Mouse (Mus musculus): ENCODE measurements at regions not wholly inside any gene's neighbourhood (a gene's known extent, or its start where the extent isn't known, plus 50 kb on each side); places are given as distances from the start of the nearest gene placed in this dataset.
"Not testable (repeated sequence)": the region's sequence is repeated elsewhere in the genome, so short reads cannot be mapped to it uniquely, and the experiment has no call there.

- Histone ChIP-seq H3K9me3 (replicated peaks; ENCODE audit: control insufficient read depth, low read length) (no peaks in the 10 kb centered on the region), H3K36me3 (ENCODE audit: control insufficient read depth, insufficient read depth, low read length) (no peaks in the 10 kb centered on the region), H3K4me1 (ENCODE audit: control insufficient read depth, insufficient read depth, low read length) (no peaks in the 10 kb centered on the region), H3K4me2 (ENCODE audit: low read depth, low read length) (no peak overlapping the region), H3K9ac (ENCODE audit: low read length) (no peak overlapping the region), H3K4me3 (replicated peaks; ENCODE audit: low read length) (no peak overlapping the region), H3K27ac (ENCODE audit: low read length) (no peak overlapping the region), H3K27me3 (ENCODE audit: control insufficient read depth, insufficient read depth, low read length) (no peaks in the 10 kb centered on the region)
- no peak for ATAC-seq (ENCODE audit: insufficient read depth, low FRiP score)
- 73% methylated on average over 3 of the region's 3 CpGs for WGBS
Observed at GRCm38 (mm10) chr17:81256106-81256505, 185.5 kb upstream of the Gm11096 start.

DNA sequence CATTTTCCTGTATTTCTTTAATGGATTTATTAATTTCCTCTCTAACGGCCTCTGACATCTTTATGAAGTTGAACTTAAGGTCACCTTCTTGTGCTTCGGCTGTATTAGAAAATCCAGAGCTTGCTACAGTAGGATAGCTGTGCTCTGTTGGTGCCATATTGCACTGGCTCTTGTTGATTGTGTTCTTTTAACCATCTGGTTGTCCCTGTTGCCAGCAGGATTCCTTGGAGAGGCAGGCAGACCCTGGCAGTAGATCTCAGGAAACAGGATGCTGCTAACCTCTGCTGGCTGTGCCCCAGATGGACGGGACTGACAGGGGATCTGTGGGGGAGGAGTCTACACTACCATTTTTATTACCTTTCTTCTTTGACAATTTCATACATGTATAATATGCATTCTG is 185.9 kb upstream of the Thumpd2 start:
- Histone ChIP-seq H3K27ac (ENCODE audit: low read length) (no peak overlapping the region), H3K9ac (ENCODE audit: low read length) (no peak overlapping the region), H3K27me3 (ENCODE audit: control insufficient read depth, insufficient read depth, low read length) (no peaks in the 10 kb centered on the region), H3K9me3 (replicated peaks; ENCODE audit: control insufficient read depth, low read length) (no peaks in the 10 kb centered on the region), H3K36me3 (ENCODE audit: control insufficient read depth, insufficient read depth, low read length) (no peaks in the 10 kb centered on the region), H3K4me2 (ENCODE audit: low read depth, low read length) (no peak overlapping the region), H3K4me3 (replicated peaks; ENCODE audit: low read length) (no peak overlapping the region), H3K4me1 (ENCODE audit: control insufficient read depth, insufficient read depth, low read length) (no peaks in the 10 kb centered on the region)
- 54% methylated on average over 3 of the region's 3 CpGs for WGBS
- ATAC-seq (ENCODE audit: insufficient read depth, low FRiP score) = no peak

- no peak overlapping the region for H3K27ac ChIP-seq (ENCODE audit: low read length)
- no peak for ATAC-seq (ENCODE audit: insufficient read depth, low FRiP score)
- no peaks in the 10 kb centered on the region for H3K27me3 ChIP-seq (ENCODE audit: control insufficient read depth, insufficient read depth, low read length)
- WGBS = 79% methylated on average over 6 of the region's 6 CpGs
- H3K4me1 ChIP-seq (ENCODE audit: control insufficient read depth, insufficient read depth, low read length) = no peaks in the 10 kb centered on the region
- no peak overlapping the region for H3K4me3 ChIP-seq (replicated peaks; ENCODE audit: low read length)
- H3K9ac ChIP-seq (ENCODE audit: low read length) = no peak overlapping the region
- H3K9me3 ChIP-seq (replicated peaks; ENCODE audit: control insufficient read depth, low read length) = no peaks in the 10 kb centered on the region
- no peaks in the 10 kb centered on the region for H3K36me3 ChIP-seq (ENCODE audit: control insufficient read depth, insufficient read depth, low read length)
- H3K4me2 ChIP-seq (ENCODE audit: low read depth, low read length) = no peak overlapping the region
Observed at GRCm38 (mm10) chr17:81246156-81246555, 181.3 kb upstream of the Thumpd2 start.

DNA sequence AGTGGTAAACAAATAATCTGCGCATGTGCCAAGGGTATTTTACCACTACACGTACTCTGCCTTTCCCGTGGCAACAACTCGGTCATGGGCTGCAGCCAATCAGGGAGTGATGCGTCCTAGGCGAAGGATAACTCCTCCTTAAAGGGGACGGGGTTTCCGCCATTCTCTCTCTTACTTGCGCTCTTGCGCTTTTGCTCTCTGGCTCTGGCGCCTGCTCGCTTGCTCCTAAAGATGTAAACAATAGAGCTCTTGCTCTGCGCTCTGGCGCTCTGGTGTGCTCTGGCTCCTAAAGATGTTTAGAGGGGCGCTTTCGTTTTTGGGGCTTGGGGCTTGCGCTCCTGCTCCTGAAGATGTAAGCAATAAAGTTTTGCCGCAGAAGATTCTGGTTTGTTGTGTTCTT is 166.9 kb upstream of the Thumpd2 start:
- not testable (repeated sequence) for H3K4me3 ChIP-seq (replicated peaks; ENCODE audit: low read length); ATAC-seq (ENCODE audit: insufficient read depth, low FRiP score); H3K9ac ChIP-seq (ENCODE audit: low read length); H3K27ac ChIP-seq (ENCODE audit: low read length); H3K27me3 ChIP-seq (ENCODE audit: control insufficient read depth, insufficient read depth, low read length); H3K4me2 ChIP-seq (ENCODE audit: low read depth, low read length); H3K9me3 ChIP-seq (replicated peaks; ENCODE audit: control insufficient read depth, low read length); H3K4me1 ChIP-seq (ENCODE audit: control insufficient read depth, insufficient read depth, low read length); H3K36me3 ChIP-seq (ENCODE audit: control insufficient read depth, insufficient read depth, low read length)
- WGBS = 92% methylated on average over 13 of the region's 18 CpGs

DNA sequence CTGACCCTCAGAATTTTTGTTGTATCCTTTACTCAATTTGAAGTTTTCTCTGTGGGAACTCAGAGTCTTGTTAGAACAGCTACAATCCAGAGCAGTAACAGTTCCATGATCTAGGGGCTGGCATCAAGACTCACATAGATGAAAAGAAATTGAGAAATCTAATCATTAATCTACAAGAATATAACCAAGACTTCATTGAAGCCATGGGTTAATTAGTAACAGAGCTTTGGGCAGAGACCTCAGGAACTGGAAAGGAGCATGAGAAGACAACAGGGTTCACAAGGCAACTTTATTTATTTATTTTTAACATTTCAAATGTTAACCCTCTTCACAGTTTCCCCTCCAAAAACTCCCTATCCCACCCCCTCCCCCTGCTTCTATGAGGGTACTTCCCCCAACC is 160.4 kb upstream of the Thumpd2 start:
- H3K4me2 ChIP-seq (ENCODE audit: low read depth, low read length) = no peak overlapping the region
- no peaks in the 10 kb centered on the region for H3K9me3 ChIP-seq (replicated peaks; ENCODE audit: control insufficient read depth, low read length)
- H3K4me1 ChIP-seq (ENCODE audit: control insufficient read depth, insufficient read depth, low read length) = no peaks in the 10 kb centered on the region
- no peak overlapping the region for H3K27ac ChIP-seq (ENCODE audit: low read length)
- no peaks in the 10 kb centered on the region for H3K27me3 ChIP-seq (ENCODE audit: control insufficient read depth, insufficient read depth, low read length)
- no peaks in the 10 kb centered on the region for H3K36me3 ChIP-seq (ENCODE audit: control insufficient read depth, insufficient read depth, low read length)
- H3K9ac ChIP-seq (ENCODE audit: low read length) = no peak overlapping the region
- H3K4me3 ChIP-seq (replicated peaks; ENCODE audit: low read length) = no peak overlapping the region
- no peak for ATAC-seq (ENCODE audit: insufficient read depth, low FRiP score)

DNA sequence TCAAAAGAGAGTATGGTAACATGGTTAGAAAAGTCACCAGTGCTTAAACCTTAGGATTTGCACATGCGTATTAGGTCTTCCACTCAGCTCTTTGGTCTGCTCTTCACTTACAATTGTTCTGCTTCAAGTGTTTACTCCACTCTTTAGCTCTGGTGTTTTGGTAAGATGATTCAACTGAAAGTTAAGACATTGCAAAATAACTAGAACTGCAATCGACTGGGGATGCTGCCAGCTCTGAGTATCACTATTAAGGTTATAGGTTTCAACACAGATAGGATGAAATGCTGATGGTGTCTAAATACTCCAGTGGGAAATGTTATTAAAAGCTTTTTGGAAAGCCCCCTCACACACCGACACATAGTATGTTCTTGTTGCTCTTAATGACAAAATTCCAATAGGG is 156.6 kb upstream of the Thumpd2 start:
- ATAC-seq (ENCODE audit: insufficient read depth, low FRiP score) = no peak

GRCm38 (mm10) chr17:81214844-81215243 is 150.0 kb upstream of the Thumpd2 start:
- no peaks in the 10 kb centered on the region for H3K4me1 ChIP-seq (ENCODE audit: control insufficient read depth, insufficient read depth, low read length)
- H3K27ac ChIP-seq (ENCODE audit: low read length) = no peak overlapping the region
- H3K4me3 ChIP-seq (replicated peaks; ENCODE audit: low read length) = no peak overlapping the region
- H3K9ac ChIP-seq (ENCODE audit: low read length) = no peak overlapping the region
- H3K27me3 ChIP-seq (ENCODE audit: control insufficient read depth, insufficient read depth, low read length) = no peaks in the 10 kb centered on the region
- no peak overlapping the region for H3K4me2 ChIP-seq (ENCODE audit: low read depth, low read length)
- H3K36me3 ChIP-seq (ENCODE audit: control insufficient read depth, insufficient read depth, low read length) = no peaks in the 10 kb centered on the region
- no peak for ATAC-seq (ENCODE audit: insufficient read depth, low FRiP score)
- 84% methylated on average over 7 of the region's 7 CpGs for WGBS
- no peaks in the 10 kb centered on the region for H3K9me3 ChIP-seq (replicated peaks; ENCODE audit: control insufficient read depth, low read length)

More for the DNA sequence above, 156.6 kb upstream of the Thumpd2 start:
- H3K4me3 ChIP-seq (replicated peaks; ENCODE audit: low read length) = no peak overlapping the region
- H3K9ac ChIP-seq (ENCODE audit: low read length) = no peak overlapping the region
- no peaks in the 10 kb centered on the region for H3K9me3 ChIP-seq (replicated peaks; ENCODE audit: control insufficient read depth, low read length)
- H3K4me2 ChIP-seq (ENCODE audit: low read depth, low read length) = no peak overlapping the region
- H3K27me3 ChIP-seq (ENCODE audit: control insufficient read depth, insufficient read depth, low read length) = no peaks in the 10 kb centered on the region
- H3K36me3 ChIP-seq (ENCODE audit: control insufficient read depth, insufficient read depth, low read length) = no peaks in the 10 kb centered on the region
- 85% methylated on average over 3 of the region's 3 CpGs for WGBS
- no peaks in the 10 kb centered on the region for H3K4me1 ChIP-seq (ENCODE audit: control insufficient read depth, insufficient read depth, low read length)
- no peak overlapping the region for H3K27ac ChIP-seq (ENCODE audit: low read length)

- no peaks in the 10 kb centered on the region for H3K36me3 ChIP-seq (ENCODE audit: control insufficient read depth, insufficient read depth, low read length)
- 84% methylated on average over 3 of the region's 3 CpGs for WGBS
- no peak overlapping the region for H3K9ac ChIP-seq (ENCODE audit: low read length)
- ATAC-seq (ENCODE audit: insufficient read depth, low FRiP score) = no peak
- no peaks in the 10 kb centered on the region; the same call in 1 of the 2 replicates for H3K9me3 ChIP-seq (replicated peaks; ENCODE audit: control insufficient read depth, low read length)
- no peak overlapping the region for H3K27ac ChIP-seq (ENCODE audit: low read length)
- H3K4me2 ChIP-seq (ENCODE audit: low read depth, low read length) = no peak overlapping the region
- no peaks in the 10 kb centered on the region for H3K27me3 ChIP-seq (ENCODE audit: control insufficient read depth, insufficient read depth, low read length)
- H3K4me1 ChIP-seq (ENCODE audit: control insufficient read depth, insufficient read depth, low read length) = no peaks in the 10 kb centered on the region
- no peak overlapping the region for H3K4me3 ChIP-seq (replicated peaks; ENCODE audit: low read length)
Observed at GRCm38 (mm10) chr17:81212043-81212442, 147.2 kb upstream of the Thumpd2 start.

- no peak overlapping the region for H3K4me2 ChIP-seq (ENCODE audit: low read depth, low read length)
- no peaks in the 10 kb centered on the region for H3K27me3 ChIP-seq (ENCODE audit: control insufficient read depth, insufficient read depth, low read length)
- peaks cover 8% of the 10 kb centered on the region for H3K9me3 ChIP-seq (replicated peaks; ENCODE audit: control insufficient read depth, low read length)
- no peaks in the 10 kb centered on the region for H3K4me1 ChIP-seq (ENCODE audit: control insufficient read depth, insufficient read depth, low read length)
- no peak overlapping the region for H3K4me3 ChIP-seq (replicated peaks; ENCODE audit: low read length)
- no peak overlapping the region for H3K27ac ChIP-seq (ENCODE audit: low read length)
- no peak for ATAC-seq (ENCODE audit: insufficient read depth, low FRiP score)
- no peak overlapping the region for H3K9ac ChIP-seq (ENCODE audit: low read length)
- 82% methylated on average over 2 of the region's 2 CpGs for WGBS
- no peaks in the 10 kb centered on the region for H3K36me3 ChIP-seq (ENCODE audit: control insufficient read depth, insufficient read depth, low read length)
Observed at GRCm38 (mm10) chr17:81210389-81210788, 145.5 kb upstream of the Thumpd2 start.

GRCm38 (mm10) chr17:81209323-81209722 is 144.4 kb upstream of the Thumpd2 start:
- WGBS = 83% methylated on average over 3 of the region's 3 CpGs
- no peak for ATAC-seq (ENCODE audit: insufficient read depth, low FRiP score)
- Histone ChIP-seq H3K9me3 (replicated peaks; ENCODE audit: control insufficient read depth, low read length) (peaks cover 8% of the 10 kb centered on the region), H3K27ac (ENCODE audit: low read length) (no peak overlapping the region), H3K27me3 (ENCODE audit: control insufficient read depth, insufficient read depth, low read length) (no peaks in the 10 kb centered on the region), H3K4me3 (replicated peaks; ENCODE audit: low read length) (no peak overlapping the region), H3K9ac (ENCODE audit: low read length) (no peak overlapping the region), H3K4me1 (ENCODE audit: control insufficient read depth, insufficient read depth, low read length) (no peaks in the 10 kb centered on the region), H3K36me3 (ENCODE audit: control insufficient read depth, insufficient read depth, low read length) (no peaks in the 10 kb centered on the region), H3K4me2 (ENCODE audit: low read depth, low read length) (no peak overlapping the region)
